Mouse (Mus musculus) granulocyte monocyte progenitor cell, adult 5-6 weeks (primary cell): ENCODE data around the gene Zmynd15. TPM values are rescaled to one million over a fixed set of nuclear protein-coding genes. Genes with fewer than 3 reads are reported as not detected.

Source experiments
- ATAC-seq: replicated peaks from 2 replicates; pipeline ENCODE4 v1.8.0; 2016; ENCODE audit warnings: mild to moderate bottlenecking, moderate TSS enrichment, inconsistent platforms; ENCODE audit not compliant: poor library complexity, severe bottlenecking
- total RNA-seq, 2 experiments: library from RNA; stranded (forward) in 1 of 2; stranded (reverse) in 1 of 2; fragments of 200-712, 200-1000 nt in 1 of 2; fragments of >200 nt in 1 of 2; fragmentation: Nextera tagmentation in 1 of 2; gene quantifications; 2 replicates each; pipeline ENCODE4 v1.2.3; 2014 to 2017

The Zmynd15 gene
- total RNA-seq, 2 experiments from 2014 or later, result not detected

GRCm38 (mm10) chr11:70499566-70500475 is 40.6 kb downstream of the Zmynd15 start:
- no peak for ATAC-seq

GRCm38 (mm10) chr11:70500476-70500812 is 41.2 kb downstream of the Zmynd15 start:
- ATAC-seq, result no peak

- ATAC-seq, result no peak
Measured at GRCm38 (mm10) chr11:70502018-70502417, 42.8 kb downstream of the Zmynd15 start.

- ATAC-seq, result no peak
Measured at GRCm38 (mm10) chr11:70504970-70505369, 45.7 kb downstream of the Zmynd15 start, which contains the start of gene Tm4sf5. Gene Tm4sf5, plus strand, starts transcription at chr11:70505244.

GRCm38 (mm10) chr11:70506385-70506784 is 47.2 kb downstream of the Zmynd15 start:
- ATAC-seq, result peak; percentile 79

GRCm38 (mm10) chr11:70506962-70507515 is 47.8 kb downstream of the Zmynd15 start:
- no peak for ATAC-seq

- peak; percentile 55; the same call in 1 of the 2 replicates for ATAC-seq
Measured at GRCm38 (mm10) chr11:70509753-70510564, 50.7 kb downstream of the Zmynd15 start.

GRCm38 (mm10) chr11:70511242-70511641 is 52.0 kb downstream of the Zmynd15 start:
- ATAC-seq, result no peak

GRCm38 (mm10) chr11:70511825-70512224 is 52.6 kb downstream of the Zmynd15 start:
- ATAC-seq, result no peak

- no peak for ATAC-seq
Measured at GRCm38 (mm10) chr11:70512709-70513342, 53.6 kb downstream of the Zmynd15 start.

GRCm38 (mm10) chr11:70513520-70513919 is 54.3 kb downstream of the Zmynd15 start:
- ATAC-seq, result no peak

- ATAC-seq, result no peak
Measured at GRCm38 (mm10) chr11:70514288-70514687, 55.1 kb downstream of the Zmynd15 start, which contains the start of gene Vmo1. Gene Vmo1, minus strand, starts transcription at chr11:70514616.

Other genes with a start within 250 kb of the Zmynd15 start
Only the 30 nearest of the 31 such genes appear.
- gene Slc16a13, start 238.4 kb upstream of the Zmynd15 start, total RNA-seq (2014; fragmentation: Nextera tagmentation), result 7.1 and 7.9 TPM in 2 replicates
- 9.8 TPM in 2 replicates for gene Slc16a13, start 238.4 kb upstream of the Zmynd15 start, total RNA-seq (2017)
- not detected in 2 replicates for gene Bcl6b, start 229.6 kb upstream of the Zmynd15 start, total RNA-seq (2014; fragmentation: Nextera tagmentation)
- gene Bcl6b, start 229.6 kb upstream of the Zmynd15 start, total RNA-seq (2017), result 0.13 TPM in 1 of 2 replicates, not detected in the other
- gene 0610010K14Rik, start 221.5 kb upstream of the Zmynd15 start, total RNA-seq (2014; fragmentation: Nextera tagmentation), result 78.5 and 112 TPM in 2 replicates
- 36.9 and 44.2 TPM in 2 replicates for gene 0610010K14Rik, start 221.5 kb upstream of the Zmynd15 start, total RNA-seq (2017)
- gene Gm21988, start 219.6 kb upstream of the Zmynd15 start, total RNA-seq (2014; fragmentation: Nextera tagmentation), result 4.7 and 4.8 TPM in 2 replicates
- gene Gm21988, start 219.6 kb upstream of the Zmynd15 start, total RNA-seq (2017), result 0.57 TPM in 1 of 2 replicates, not detected in the other
- 116 and 161 TPM in 2 replicates for gene Rnasek, start 219.6 kb upstream of the Zmynd15 start, total RNA-seq (2014; fragmentation: Nextera tagmentation)
- 31.2 and 31.3 TPM in 2 replicates for gene Rnasek, start 219.6 kb upstream of the Zmynd15 start, total RNA-seq (2017)
- not detected in 2 replicates for gene Alox12, start 204.1 kb upstream of the Zmynd15 start, total RNA-seq (2014; fragmentation: Nextera tagmentation)
- not detected in 2 replicates for gene Alox12, start 204.1 kb upstream of the Zmynd15 start, total RNA-seq (2017)
- gene Alox12e, start 136.8 kb upstream of the Zmynd15 start, total RNA-seq (2014; fragmentation: Nextera tagmentation), result not detected in 2 replicates
- not detected in 2 replicates for gene Alox12e, start 136.8 kb upstream of the Zmynd15 start, total RNA-seq (2017)
- not detected in 2 replicates for gene Alox15, start 107.4 kb upstream of the Zmynd15 start, total RNA-seq (2014; fragmentation: Nextera tagmentation)
- gene Alox15, start 107.4 kb upstream of the Zmynd15 start, total RNA-seq (2017), result 0.62 and 0.82 TPM in 2 replicates
- gene Pelp1, start 49.4 kb upstream of the Zmynd15 start, total RNA-seq (2014; fragmentation: Nextera tagmentation), result 31.6 and 33.0 TPM in 2 replicates
- gene Pelp1, start 49.4 kb upstream of the Zmynd15 start, total RNA-seq (2017), result 9.9 and 12.7 TPM in 2 replicates
- 63.2 and 69.8 TPM in 2 replicates for gene Arrb2, start 26.8 kb upstream of the Zmynd15 start, total RNA-seq (2014; fragmentation: Nextera tagmentation)
- 41.1 and 74.9 TPM in 2 replicates for gene Arrb2, start 26.8 kb upstream of the Zmynd15 start, total RNA-seq (2017)
- 19.7 and 28.5 TPM in 2 replicates for gene Med11, start 7.5 kb upstream of the Zmynd15 start, total RNA-seq (2014; fragmentation: Nextera tagmentation)
- gene Med11, start 7.5 kb upstream of the Zmynd15 start, total RNA-seq (2017), result 31.5 and 35.8 TPM in 2 replicates
- not detected in 2 replicates for gene Cxcl16, start 551 bp downstream of the Zmynd15 start, total RNA-seq (2014; fragmentation: Nextera tagmentation)
- 0.22 TPM in 1 of 2 replicates, not detected in the other for gene Cxcl16, start 551 bp downstream of the Zmynd15 start, total RNA-seq (2017)
- gene Tm4sf5, start 45.8 kb downstream of the Zmynd15 start, total RNA-seq (2014; fragmentation: Nextera tagmentation), result not detected in 2 replicates
- gene Tm4sf5, start 45.8 kb downstream of the Zmynd15 start, total RNA-seq (2017), result not detected in 2 replicates
- not detected in 2 replicates for gene Vmo1, start 55.2 kb downstream of the Zmynd15 start, total RNA-seq (2014; fragmentation: Nextera tagmentation)
- not detected in 2 replicates for gene Vmo1, start 55.2 kb downstream of the Zmynd15 start, total RNA-seq (2017)
- not detected in 2 replicates for gene Gltpd2, start 59.8 kb downstream of the Zmynd15 start, total RNA-seq (2014; fragmentation: Nextera tagmentation)
- not detected in 2 replicates for gene Gltpd2, start 59.8 kb downstream of the Zmynd15 start, total RNA-seq (2017)
- gene Psmb6, start 65.9 kb downstream of the Zmynd15 start, total RNA-seq (2014; fragmentation: Nextera tagmentation), result 243 and 281 TPM in 2 replicates
- 290 and 384 TPM in 2 replicates for gene Psmb6, start 65.9 kb downstream of the Zmynd15 start, total RNA-seq (2017)
- gene Gm40193, start 73.5 kb downstream of the Zmynd15 start, total RNA-seq (2014; fragmentation: Nextera tagmentation), result not detected in 2 replicates
- gene Gm40193, start 73.5 kb downstream of the Zmynd15 start, total RNA-seq (2017), result not detected in 2 replicates
- gene Pld2, start 80.6 kb downstream of the Zmynd15 start, total RNA-seq (2014; fragmentation: Nextera tagmentation), result 0.99 and 6.2 TPM in 2 replicates
- 0.10 and 0.26 TPM in 2 replicates for gene Pld2, start 80.6 kb downstream of the Zmynd15 start, total RNA-seq (2017)
- gene Mink1, start 103.4 kb downstream of the Zmynd15 start, total RNA-seq (2014; fragmentation: Nextera tagmentation), result 25.0 and 36.1 TPM in 2 replicates
- 11.2 and 13.3 TPM in 2 replicates for gene Mink1, start 103.4 kb downstream of the Zmynd15 start, total RNA-seq (2017)
- gene 4930544D05Rik, start 156.4 kb downstream of the Zmynd15 start, total RNA-seq (2014; fragmentation: Nextera tagmentation), result 1.2 TPM in 1 of 2 replicates, not detected in the other
- gene 4930544D05Rik, start 156.4 kb downstream of the Zmynd15 start, total RNA-seq (2017), result not detected in 2 replicates
- not detected in 2 replicates for gene Chrne, start 159.8 kb downstream of the Zmynd15 start, total RNA-seq (2014; fragmentation: Nextera tagmentation)
- 0.26 TPM in 1 of 2 replicates, not detected in the other for gene Chrne, start 159.8 kb downstream of the Zmynd15 start, total RNA-seq (2017)
- not detected in 2 replicates for gene Gp1ba, start 179.7 kb downstream of the Zmynd15 start, total RNA-seq (2014; fragmentation: Nextera tagmentation)
- gene Gp1ba, start 179.7 kb downstream of the Zmynd15 start, total RNA-seq (2017), result not detected in 2 replicates
- 35.4 and 51.1 TPM in 2 replicates for gene Rnf167, start 187.8 kb downstream of the Zmynd15 start, total RNA-seq (2014; fragmentation: Nextera tagmentation)
- 32.7 and 34.6 TPM in 2 replicates for gene Rnf167, start 187.8 kb downstream of the Zmynd15 start, total RNA-seq (2017)
- gene Slc25a11, start 188.0 kb downstream of the Zmynd15 start, total RNA-seq (2014; fragmentation: Nextera tagmentation), result 80.9 and 91.7 TPM in 2 replicates
- gene Slc25a11, start 188.0 kb downstream of the Zmynd15 start, total RNA-seq (2017), result 63.3 and 67.7 TPM in 2 replicates
- gene Pfn1, start 195.2 kb downstream of the Zmynd15 start, total RNA-seq (2014; fragmentation: Nextera tagmentation), result 1,205 and 1,364 TPM in 2 replicates
- 425 and 461 TPM in 2 replicates for gene Pfn1, start 195.2 kb downstream of the Zmynd15 start, total RNA-seq (2017)
- 14.9 and 18.9 TPM in 2 replicates for gene Eno3, start 197.8 kb downstream of the Zmynd15 start, total RNA-seq (2014; fragmentation: Nextera tagmentation)
- 4.5 and 5.9 TPM in 2 replicates for gene Eno3, start 197.8 kb downstream of the Zmynd15 start, total RNA-seq (2017)
- gene Spag7, start 210.0 kb downstream of the Zmynd15 start, total RNA-seq (2014; fragmentation: Nextera tagmentation), result 91.0 and 130 TPM in 2 replicates
- gene Spag7, start 210.0 kb downstream of the Zmynd15 start, total RNA-seq (2017), result 46.8 and 49.8 TPM in 2 replicates
- 18.7 and 25.2 TPM in 2 replicates for gene Camta2, start 228.7 kb downstream of the Zmynd15 start, total RNA-seq (2014; fragmentation: Nextera tagmentation)
- 1.5 and 3.0 TPM in 2 replicates for gene Camta2, start 228.7 kb downstream of the Zmynd15 start, total RNA-seq (2017)
- not detected in 2 replicates for gene Inca1, start 240.7 kb downstream of the Zmynd15 start, total RNA-seq (2014; fragmentation: Nextera tagmentation)
- gene Inca1, start 240.7 kb downstream of the Zmynd15 start, total RNA-seq (2017), result not detected in 2 replicates
- gene Kif1c, start 241.1 kb downstream of the Zmynd15 start, total RNA-seq (2014; fragmentation: Nextera tagmentation), result 3.6 and 8.3 TPM in 2 replicates
- 4.5 and 5.7 TPM in 2 replicates for gene Kif1c, start 241.1 kb downstream of the Zmynd15 start, total RNA-seq (2017)